Mouse (Mus musculus): ENCODE measurements around the gene Gm21293.
"Not testable (repeated sequence)": the region's sequence is repeated elsewhere in the genome, so short reads cannot be mapped to it uniquely, and the experiment has no call there.

- not testable (repeated sequence) for TF ChIP-seq CTCF (IDR thresholded peaks at IDR 0.05; ENCODE audit: insufficient read depth, low read length); POLR2A (IDR thresholded peaks at IDR 0.05; ENCODE audit: borderline replicate concordance, extremely low read depth, low read depth, low read length)
Observed at GRCm38 (mm10) chr10:104151197-104151596, 8.4 kb downstream of the Gm21293 start, which contains the start of gene Gm6763.
